Mouse (Mus musculus): ENCODE data around the gene Arid1b. TPM values are rescaled to one million over a fixed set of nuclear protein-coding genes. Genes with fewer than 3 reads are reported as not detected.

Gene Arid1b
- polyA plus RNA-seq, 2 experiments = 14.7 to 20.5 TPM

- DNase-seq (ENCODE audit: low spot score) = no peak
- Histone ChIP-seq H3K4me3 (replicated peaks; ENCODE audit: low read length) (no peak overlapping the region), H3K27ac (replicated peaks; ENCODE audit: low read depth, low read length) (no peak overlapping the region), H3K9me3 (ENCODE audit: control insufficient read depth, low read length) (no peaks in the 10 kb centered on the region), H3K4me2 (replicated peaks; ENCODE audit: low read depth, low read length, severe bottlenecking) (no peak overlapping the region), H3K27me3 (ENCODE audit: control insufficient read depth, insufficient read depth, low read length) (no peaks in the 10 kb centered on the region), H3K4me1 (ENCODE audit: control insufficient read depth, insufficient read depth, low read length) (peaks cover 16% of the 10 kb centered on the region), H3K36me3 (ENCODE audit: control insufficient read depth, insufficient read depth, low read length) (no peaks in the 10 kb centered on the region), H3K9ac (ENCODE audit: low read depth, low read length, severe bottlenecking) (no peak overlapping the region)
- 87% methylated on average over 9 of the region's 9 CpGs for WGBS
- TF ChIP-seq POLR2A (IDR thresholded peaks at IDR 0.05; ENCODE audit: borderline replicate concordance, extremely low read depth, insufficient read depth, insufficient read length) = no peak
- ATAC-seq (ENCODE audit: low FRiP score, low read depth) = no peak
These were observed 210.1 kb downstream of the Arid1b start for GRCm38 (mm10) chr17:5204103-5204665.

- Histone ChIP-seq H3K4me3 (replicated peaks; ENCODE audit: low read length) (no peak overlapping the region), H3K9me3 (ENCODE audit: control insufficient read depth, low read length) (no peaks in the 10 kb centered on the region), H3K27ac (replicated peaks; ENCODE audit: low read depth, low read length) (no peak overlapping the region; the same call in 1 of the 2 replicates), H3K4me2 (replicated peaks; ENCODE audit: low read depth, low read length, severe bottlenecking) (no peak overlapping the region), H3K36me3 (ENCODE audit: control insufficient read depth, insufficient read depth, low read length) (no peaks in the 10 kb centered on the region), H3K27me3 (ENCODE audit: control insufficient read depth, insufficient read depth, low read length) (no peaks in the 10 kb centered on the region), H3K4me1 (ENCODE audit: control insufficient read depth, insufficient read depth, low read length) (peaks cover 22% of the 10 kb centered on the region), H3K9ac (ENCODE audit: low read depth, low read length, severe bottlenecking) (no peak overlapping the region)
- ATAC-seq (ENCODE audit: low FRiP score, low read depth) = no peak
- WGBS = 29% methylated on average over 7 of the region's 7 CpGs
- DNase-seq (ENCODE audit: low spot score) = no peak
- no peak for TF ChIP-seq POLR2A (IDR thresholded peaks at IDR 0.05; ENCODE audit: borderline replicate concordance, extremely low read depth, insufficient read depth, insufficient read length)
These were observed 211.0 kb downstream of the Arid1b start for GRCm38 (mm10) chr17:5205163-5205581.

GRCm38 (mm10) chr17:5206731-5207130, 212.6 kb downstream of the Arid1b start:
- Histone ChIP-seq H3K36me3 (ENCODE audit: control insufficient read depth, insufficient read depth, low read length) (no peaks in the 10 kb centered on the region), H3K9me3 (ENCODE audit: control insufficient read depth, low read length) (no peaks in the 10 kb centered on the region), H3K4me2 (replicated peaks; ENCODE audit: low read depth, low read length, severe bottlenecking) (no peak overlapping the region), H3K4me3 (replicated peaks; ENCODE audit: low read length) (no peak overlapping the region), H3K27me3 (ENCODE audit: control insufficient read depth, insufficient read depth, low read length) (no peaks in the 10 kb centered on the region), H3K9ac (ENCODE audit: low read depth, low read length, severe bottlenecking) (no peak overlapping the region), H3K27ac (replicated peaks; ENCODE audit: low read depth, low read length) (no peak overlapping the region), H3K4me1 (ENCODE audit: control insufficient read depth, insufficient read depth, low read length) (peaks cover 25% of the 10 kb centered on the region)
- WGBS = 50% methylated on average over 9 of the region's 9 CpGs
- DNase-seq (ENCODE audit: low spot score) = no peak
- no peak for ATAC-seq (ENCODE audit: low FRiP score, low read depth)
- TF ChIP-seq POLR2A (IDR thresholded peaks at IDR 0.05; ENCODE audit: borderline replicate concordance, extremely low read depth, insufficient read depth, insufficient read length) = no peak

GRCm38 (mm10) chr17:5207881-5208280, 213.7 kb downstream of the Arid1b start:
- DNase-seq (ENCODE audit: low spot score) (no peak), ATAC-seq (ENCODE audit: low FRiP score, low read depth) (no peak)
- no peak overlapping the region for H3K9ac ChIP-seq (ENCODE audit: low read depth, low read length, severe bottlenecking)
- WGBS = 92% methylated on average over 8 of the region's 8 CpGs
- no peak overlapping the region for H3K27ac ChIP-seq (replicated peaks; ENCODE audit: low read depth, low read length)
- H3K9me3 ChIP-seq (ENCODE audit: control insufficient read depth, low read length) = no peaks in the 10 kb centered on the region
- peaks cover 25% of the 10 kb centered on the region for H3K4me1 ChIP-seq (ENCODE audit: control insufficient read depth, insufficient read depth, low read length)
- H3K4me2 ChIP-seq (replicated peaks; ENCODE audit: low read depth, low read length, severe bottlenecking) = no peak overlapping the region
- H3K4me3 ChIP-seq (replicated peaks; ENCODE audit: low read length) = no peak overlapping the region
- H3K27me3 ChIP-seq (ENCODE audit: control insufficient read depth, insufficient read depth, low read length) = no peaks in the 10 kb centered on the region
- TF ChIP-seq POLR2A (IDR thresholded peaks at IDR 0.05; ENCODE audit: borderline replicate concordance, extremely low read depth, insufficient read depth, insufficient read length) = no peak
- H3K36me3 ChIP-seq (ENCODE audit: control insufficient read depth, insufficient read depth, low read length) = no peaks in the 10 kb centered on the region

- peaks cover 24% of the 10 kb centered on the region for H3K4me1 ChIP-seq (ENCODE audit: control insufficient read depth, insufficient read depth, low read length)
- H3K4me2 ChIP-seq (replicated peaks; ENCODE audit: low read depth, low read length, severe bottlenecking) = no peak overlapping the region
- H3K36me3 ChIP-seq (ENCODE audit: control insufficient read depth, insufficient read depth, low read length) = no peaks in the 10 kb centered on the region
- H3K27me3 ChIP-seq (ENCODE audit: control insufficient read depth, insufficient read depth, low read length) = no peaks in the 10 kb centered on the region
- WGBS = 23% methylated on average over 3 of the region's 3 CpGs
- H3K27ac ChIP-seq (replicated peaks; ENCODE audit: low read depth, low read length) = no peak overlapping the region
- TF ChIP-seq POLR2A (IDR thresholded peaks at IDR 0.05; ENCODE audit: borderline replicate concordance, extremely low read depth, insufficient read depth, insufficient read length) = no peak
- no peak for DNase-seq (ENCODE audit: low spot score)
- H3K9ac ChIP-seq (ENCODE audit: low read depth, low read length, severe bottlenecking) = no peak overlapping the region
- H3K4me3 ChIP-seq (replicated peaks; ENCODE audit: low read length) = no peak overlapping the region
- no peak for ATAC-seq (ENCODE audit: low FRiP score, low read depth)
- no peaks in the 10 kb centered on the region for H3K9me3 ChIP-seq (ENCODE audit: control insufficient read depth, low read length)
These were observed 214.2 kb downstream of the Arid1b start for GRCm38 (mm10) chr17:5208362-5208761.

Data from limb, embryonic 14.5 days (tissue).